Mouse (Mus musculus) MEL (cell line): ENCODE data around the gene Tpra1.

Source experiments
- CTCF ChIP-seq, 3 experiments: IDR thresholded peaks in 2 of 3; conservative IDR thresholded peaks in 1 of 3; 2 replicates each; pipeline ENCODE4 v1.5.1; 2011 to 2012; ENCODE audit warnings: low read length in 3 of 3, low read depth in 2 of 3, mild to moderate bottlenecking in 2 of 3, improper control_type of control experiment in 1 of 3, inconsistent platforms in 1 of 3, mixed read lengths in 1 of 3, moderate library complexity in 1 of 3; ENCODE audit not compliant: control insufficient read depth in 1 of 3, insufficient read depth in 1 of 3, poor library complexity in 1 of 3, severe bottlenecking in 1 of 3
- ELF1 ChIP-seq: IDR thresholded peaks from 2 replicates; pipeline ENCODE4 v1.6.1; 2014; ENCODE audit warnings: low read depth, mild to moderate bottlenecking, inconsistent platforms, low read length, improper control_type of control experiment, moderate library complexity
- GABPA ChIP-seq: IDR thresholded peaks from 2 replicates; pipeline ENCODE4 v1.6.1; 2012; ENCODE audit warnings: low read depth, mild to moderate bottlenecking, inconsistent platforms, low read length, improper control_type of control experiment, moderate library complexity
- KAT2A ChIP-seq: conservative IDR thresholded peaks from 2 replicates; pipeline ENCODE4 v1.6.1; 2012; ENCODE audit warnings: low read depth, low read length, improper control_type of control experiment, inconsistent platforms
- POLR2A ChIP-seq, 2 experiments: IDR thresholded peaks; 2 replicates each; pipeline ENCODE4 v1.6.1; 2011 to 2012; ENCODE audit warnings: low read length in 2 of 2, mild to moderate bottlenecking in 2 of 2, control low read depth in 1 of 2, improper control_type of control experiment in 1 of 2, low read depth in 1 of 2, moderate library complexity in 1 of 2; ENCODE audit not compliant: control insufficient read depth in 1 of 2, insufficient read depth in 1 of 2, poor library complexity in 1 of 2
- TCF12 ChIP-seq: IDR thresholded peaks from 2 replicates; pipeline ENCODE4 v1.6.1; 2014; ENCODE audit warnings: low read depth, mild to moderate bottlenecking, inconsistent platforms, low read length, improper control_type of control experiment, moderate library complexity
- USF2 ChIP-seq, 2 experiments: IDR thresholded peaks; 2 replicates each; pipeline ENCODE4 v1.6.1; 2011 to 2012; ENCODE audit warnings: improper control_type of control experiment in 2 of 2, low read length in 2 of 2, borderline replicate concordance in 1 of 2, inconsistent platforms in 1 of 2, low read depth in 1 of 2, mild to moderate bottlenecking in 1 of 2; ENCODE audit not compliant: insufficient read depth in 1 of 2

GRCm38 (mm10) chr6:88854509-88854908 is 47.5 kb upstream of the Tpra1 start:
- TF ChIP-seq ELF1 (no peak), POLR2A (IDR thresholded peaks at IDR 0.05; ENCODE audit: control insufficient read depth in 1 of 2, insufficient read depth in 1 of 2, low read depth in 1 of 2, low read length in 2 of 2, poor library complexity in 1 of 2) (no peak), CTCF (IDR thresholded peaks at IDR 0.05 in 2 of 3, conservative IDR thresholded peaks at IDR 0.05 in 1 of 3; ENCODE audit: control insufficient read depth in 1 of 3, insufficient read depth in 1 of 3, low read depth in 2 of 3, low read length in 3 of 3, poor library complexity in 1 of 3, severe bottlenecking in 1 of 3) (no peak), KAT2A (no peak), TCF12 (no peak), GABPA (no peak), USF2 (IDR thresholded peaks at IDR 0.05; ENCODE audit: borderline replicate concordance in 1 of 2, insufficient read depth in 1 of 2, low read depth in 1 of 2, low read length in 2 of 2) (no peak)
